Mouse (Mus musculus) thymus, postnatal 14 days (tissue): ENCODE data around the gene Myo1e.

Source experiments
- DNase-seq: peaks from one replicate; pipeline ENCODE4 v3.0.0; 2021

The Myo1e gene

DNA sequence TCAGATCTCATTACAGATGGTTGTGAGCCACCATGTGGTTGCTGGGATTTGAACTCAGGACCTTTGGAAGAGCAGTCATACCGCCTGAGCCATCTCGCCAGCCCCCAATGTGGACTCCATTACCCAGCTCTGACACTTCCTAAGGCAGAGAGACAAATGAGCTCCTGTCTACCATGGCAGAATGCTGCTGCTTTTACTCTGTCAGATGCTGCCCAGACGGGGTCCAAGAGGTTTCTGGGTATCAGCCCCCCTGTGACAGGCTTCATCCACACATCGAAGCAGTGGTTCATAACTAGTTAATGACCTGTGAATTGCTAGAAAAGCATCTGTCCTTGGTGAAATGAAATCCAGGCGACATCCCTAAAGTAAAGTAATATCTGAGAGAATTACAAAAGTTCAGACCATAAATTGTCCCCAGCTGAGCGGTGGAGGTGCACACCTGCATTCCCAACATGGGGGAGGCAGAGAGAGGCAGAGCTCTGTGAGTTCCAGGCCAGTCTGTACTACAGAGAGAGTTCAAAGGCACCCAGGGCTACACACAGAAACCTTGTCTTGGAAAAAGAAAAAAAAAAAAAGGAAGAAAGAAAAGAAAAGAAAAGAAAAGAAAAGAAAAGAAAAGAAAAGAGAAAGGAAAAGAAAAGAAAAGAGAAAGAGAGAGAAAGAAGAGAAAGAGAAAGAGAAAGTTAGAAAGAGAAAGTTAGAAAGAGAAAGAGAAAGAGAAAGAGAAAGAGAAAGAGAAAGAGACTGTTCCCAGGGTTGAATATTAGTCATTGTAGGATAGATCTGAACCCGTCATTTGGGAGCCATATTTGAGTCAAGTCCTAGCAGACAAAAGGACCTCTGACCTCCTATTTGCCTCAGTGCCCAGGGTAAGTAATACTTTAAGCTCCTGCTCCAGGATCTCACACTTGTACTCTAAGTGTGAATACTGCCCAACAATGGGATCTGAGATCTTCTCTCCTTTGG is 172.6 kb downstream of the Myo1e start:
- DNase-seq: no peak

GRCm38 (mm10) chr9:70382091-70382490 is 174.9 kb downstream of the Myo1e start:
- no peak for DNase-seq

DNA sequence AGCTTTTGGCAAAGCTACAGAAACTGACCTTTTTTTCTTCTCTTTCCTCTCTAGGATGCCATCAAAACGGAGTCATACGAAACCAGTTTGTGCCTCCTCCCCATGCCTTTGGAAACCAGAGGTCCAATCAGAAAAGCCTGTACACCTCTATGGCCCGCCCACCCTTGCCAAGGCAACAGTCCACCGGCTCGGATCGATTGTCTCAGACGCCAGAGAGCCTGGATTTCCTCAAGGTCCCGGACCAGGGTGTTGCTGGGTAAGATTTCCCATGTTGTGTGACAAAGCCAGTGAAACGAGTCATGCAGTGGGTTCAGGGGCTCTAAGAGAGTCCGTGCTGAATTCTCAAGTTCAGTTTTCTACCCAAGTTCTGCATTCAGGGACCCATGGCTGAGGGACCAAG is 176.6 kb downstream of the Myo1e start:
- no peak for DNase-seq

DNA sequence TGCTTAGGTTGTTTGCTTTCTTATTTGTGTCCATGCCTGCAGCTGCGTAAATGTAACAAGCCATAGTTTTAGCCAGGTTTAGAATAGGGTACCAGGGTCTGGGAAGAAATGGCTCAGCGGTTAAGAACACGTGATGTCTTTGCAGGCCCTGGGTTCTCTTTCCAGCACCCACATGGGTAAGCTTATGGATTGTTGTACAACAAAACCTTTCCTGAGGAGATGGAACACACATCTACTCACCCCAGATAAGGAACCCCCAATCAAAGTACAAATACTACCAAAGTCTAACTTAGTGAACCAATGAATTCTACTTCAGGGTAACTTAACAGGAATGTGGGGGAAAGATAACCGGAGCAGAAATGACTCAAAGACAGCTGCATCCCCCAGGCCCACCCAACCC is 177.3 kb downstream of the Myo1e start:
- no peak for DNase-seq

- DNase-seq: no peak
These were observed 178.0 kb downstream of the Myo1e start for GRCm38 (mm10) chr9:70384958-70385728.

DNA sequence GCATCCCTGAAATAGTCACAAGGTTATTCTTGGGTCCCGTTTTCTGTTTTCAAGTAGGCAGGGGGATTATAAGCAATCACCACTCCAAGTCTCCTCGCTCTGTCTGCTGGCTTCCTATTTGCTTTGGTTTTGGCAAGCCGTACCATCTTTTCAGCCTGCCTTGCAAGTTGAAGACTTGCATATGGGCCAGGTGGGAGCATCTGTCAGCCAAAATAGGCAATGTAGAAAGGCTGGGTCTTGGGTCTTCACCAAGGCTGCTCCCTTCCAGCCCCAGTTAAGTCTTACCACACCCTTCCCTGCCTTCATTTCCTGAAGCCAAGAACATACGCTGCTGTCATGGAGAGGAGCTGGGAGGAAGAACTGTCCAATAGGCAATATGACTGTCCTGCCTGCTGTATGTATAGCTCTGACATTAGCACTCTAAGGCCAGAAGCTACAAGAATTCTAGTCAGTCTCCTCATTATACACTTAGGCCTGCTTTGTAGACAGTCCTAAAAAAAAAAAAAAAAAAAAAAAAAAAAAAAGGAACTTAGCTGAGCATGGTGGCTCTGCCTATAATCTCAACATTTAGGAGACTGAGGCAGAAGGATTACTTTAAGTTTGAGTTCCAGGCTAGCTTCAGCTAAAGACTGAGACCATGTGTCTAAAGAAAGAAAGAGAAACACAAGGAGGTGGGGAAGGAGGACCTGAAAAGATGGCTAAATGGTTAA is 180.4 kb downstream of the Myo1e start:
- DNase-seq: no peak

GRCm38 (mm10) chr9:70389548-70389947 is 182.4 kb downstream of the Myo1e start:
- DNase-seq: no peak

DNA sequence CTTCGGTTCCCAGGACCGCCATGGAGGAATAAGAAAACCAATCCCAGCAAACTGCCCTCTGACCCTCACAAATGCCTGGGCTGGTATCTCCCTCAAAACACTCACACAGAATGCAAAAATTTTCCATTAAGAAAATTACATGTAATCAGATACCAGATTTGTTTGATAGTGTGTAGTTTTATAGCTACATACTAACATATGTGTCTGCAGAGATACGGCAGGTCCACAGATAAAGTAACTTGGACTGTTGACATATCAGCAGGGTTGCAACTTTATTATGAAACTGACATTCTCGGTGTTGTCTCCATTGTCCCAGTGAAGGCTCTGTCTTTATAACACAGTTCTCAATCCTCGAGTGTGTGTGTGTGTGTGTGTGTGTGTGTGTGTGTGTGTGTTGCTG is 183.9 kb downstream of the Myo1e start:
- no peak for DNase-seq

DNA sequence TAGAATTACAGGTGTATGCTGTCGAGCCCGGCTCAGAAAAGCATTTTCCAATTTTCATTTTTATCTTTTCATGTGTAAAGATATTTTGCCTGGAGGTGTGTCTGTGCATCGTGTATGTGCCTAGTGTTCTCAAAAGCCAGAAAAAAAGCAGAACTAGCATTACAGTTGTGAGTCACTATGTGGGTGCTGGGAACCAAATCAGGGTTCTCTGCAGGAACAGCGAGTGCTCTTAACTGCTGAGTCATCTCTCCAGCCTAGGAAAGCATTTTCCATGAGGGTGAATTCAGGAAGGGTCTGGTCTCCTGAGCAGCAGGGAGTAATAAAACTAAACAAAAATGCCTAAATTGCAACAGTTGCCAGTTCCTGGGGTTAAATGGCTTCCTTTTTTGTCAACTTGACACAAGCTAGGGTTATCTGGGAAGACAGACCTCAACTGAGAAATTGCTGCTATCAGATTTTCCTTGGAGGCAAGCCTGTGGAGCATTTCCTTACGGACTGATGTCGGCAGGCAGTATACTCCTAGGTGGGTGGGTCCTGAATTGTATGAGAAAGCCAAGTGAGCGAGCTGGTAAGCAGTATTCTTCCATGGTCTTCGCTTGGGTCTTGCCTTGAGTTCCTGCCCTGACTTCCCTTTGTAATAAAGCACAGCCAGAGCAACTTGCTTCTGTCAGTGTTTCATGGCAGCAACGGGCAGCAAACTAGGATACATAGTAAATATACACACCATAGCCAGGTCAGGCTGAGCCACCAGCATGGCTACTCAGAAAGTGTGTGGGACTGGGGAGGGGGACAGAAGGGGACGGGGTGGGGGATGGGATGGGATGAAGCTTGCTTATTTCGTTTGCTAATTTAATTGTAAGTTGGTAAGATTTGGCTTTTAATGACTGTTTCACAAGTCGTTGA is 184.8 kb downstream of the Myo1e start:
- DNase-seq: no peak

DNA sequence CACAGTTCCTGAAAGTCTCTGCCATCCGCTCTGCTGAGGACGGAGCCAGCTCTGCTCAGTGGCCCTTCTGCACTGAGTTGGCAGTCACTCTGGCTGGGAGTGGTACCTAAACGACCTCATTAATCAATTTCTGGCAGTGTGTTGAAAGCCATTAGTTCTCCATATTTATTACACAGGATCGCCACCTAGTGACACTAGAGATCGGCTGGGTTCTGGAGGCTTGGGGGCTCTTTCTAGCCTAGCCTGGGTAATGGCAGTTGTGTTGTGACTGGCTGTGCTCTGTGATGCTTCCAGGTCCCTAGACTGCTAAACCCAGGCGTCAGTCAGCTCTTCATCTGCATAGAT is 185.4 kb downstream of the Myo1e start:
- DNase-seq: peak; percentile 20

GRCm38 (mm10) chr9:70395617-70396016 is 188.5 kb downstream of the Myo1e start:
- DNase-seq: peak; percentile 48

- DNase-seq: no peak
These were observed 188.9 kb downstream of the Myo1e start for GRCm38 (mm10) chr9:70396083-70396482.

DNA sequence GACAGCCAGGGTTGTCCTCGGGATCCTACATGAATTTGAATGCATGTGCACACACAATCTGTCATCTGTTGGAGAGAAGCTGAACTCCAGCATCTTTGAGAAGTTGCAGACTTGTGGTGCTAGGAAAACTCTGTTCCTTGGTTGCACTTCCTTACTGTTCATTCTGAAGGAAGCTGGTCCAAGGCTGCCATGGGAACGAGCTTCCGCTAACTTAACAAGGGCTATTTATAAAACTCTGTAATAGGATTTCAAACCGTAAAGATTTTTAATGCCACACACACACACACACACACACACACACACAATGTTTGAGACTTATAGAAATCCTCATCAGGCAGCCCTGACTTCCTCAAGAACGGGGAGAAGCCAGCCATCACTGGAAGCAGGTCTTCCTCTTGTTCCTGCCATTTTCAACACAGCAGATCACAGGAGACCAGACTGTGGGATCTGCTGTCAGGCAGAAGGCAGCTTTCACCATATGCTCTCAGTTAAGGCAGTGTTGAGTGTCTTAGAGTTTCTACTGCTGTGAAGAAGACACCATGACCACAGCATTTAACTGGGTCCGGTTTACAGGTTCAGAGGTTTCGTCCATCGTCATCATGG is 194.9 kb downstream of the Myo1e start:
- no peak for DNase-seq

GRCm38 (mm10) chr9:70406596-70406995 is 199.4 kb downstream of the Myo1e start:
- no peak for DNase-seq

- DNase-seq: peak; percentile 38
These were observed 201.6 kb downstream of the Myo1e start for GRCm38 (mm10) chr9:70408791-70409190.

DNA sequence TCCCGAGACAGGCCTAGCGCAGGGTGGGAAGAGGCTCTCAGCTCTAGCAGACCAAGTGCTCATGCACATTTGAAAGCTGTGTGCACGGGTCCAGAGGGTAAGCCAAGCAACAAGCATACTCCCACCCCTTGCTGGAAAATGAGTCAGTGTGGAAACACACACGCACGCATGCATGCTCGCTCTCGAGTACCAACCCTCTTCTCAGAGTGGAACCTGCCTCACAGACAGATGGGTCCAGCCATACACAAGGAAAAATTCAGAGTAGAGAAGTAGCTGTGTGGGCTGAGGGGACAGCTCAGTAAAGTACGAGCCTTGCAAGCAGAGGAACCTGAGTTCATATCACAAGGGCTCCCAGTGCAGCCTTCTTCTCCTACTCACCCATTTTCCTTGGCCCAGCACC is 202.6 kb downstream of the Myo1e start:
- DNase-seq: no peak

- no peak for DNase-seq
These were observed 203.5 kb downstream of the Myo1e start for GRCm38 (mm10) chr9:70410668-70411067.

- no peak for DNase-seq
These were observed 205.9 kb downstream of the Myo1e start for GRCm38 (mm10) chr9:70413038-70413437.

DNA sequence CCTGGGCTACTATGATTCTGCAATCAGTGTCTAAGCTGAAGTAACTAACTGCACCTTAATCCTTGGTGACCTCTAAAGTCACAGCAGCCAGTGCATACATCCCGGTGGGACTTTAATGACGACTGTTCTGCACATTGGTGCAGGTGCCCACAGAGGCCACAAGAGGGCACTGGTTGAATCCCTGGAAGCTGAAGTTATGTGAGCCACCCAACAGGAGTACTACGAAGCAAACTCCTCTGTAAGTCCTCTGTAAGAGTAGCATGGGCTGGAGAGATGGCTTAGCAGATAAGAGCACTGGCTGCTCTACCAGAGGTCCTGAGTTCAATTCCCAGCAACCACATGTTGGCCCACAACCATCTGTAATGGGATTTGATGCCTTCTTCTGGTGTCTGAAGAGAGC is 209.3 kb downstream of the Myo1e start:
- peak; percentile 48 for DNase-seq

- DNase-seq: peak; percentile 91
These were observed 214.3 kb downstream of the Myo1e start, which contains the start of gene Ccnb2 for GRCm38 (mm10) chr9:70421257-70422056. Ccnb2 (minus strand) TSS chr9:70421547.

GRCm38 (mm10) chr9:70422661-70423060 is 215.5 kb downstream of the Myo1e start:
- DNase-seq: no peak
